Mouse (Mus musculus) liver, adult 2 months (tissue): ENCODE measurements at regions not wholly inside any gene's neighbourhood (a gene's known extent, or its start where the extent isn't known, plus 50 kb on each side); places are given as distances from the start of the nearest gene placed in this dataset.

Source experiments
- DNase-seq: peaks from one replicate; pipeline ENCODE4 v3.0.0-alpha.2; 2011; ENCODE audit warnings: low read depth, low spot score; ENCODE audit errors: extremely low read depth
- H3K27ac ChIP-seq: fragments of 200-500 bp; replicated peaks from 2 replicates; pipeline ENCODE4 v1.5.1; 2012; ENCODE audit warnings: low read depth, mild to moderate bottlenecking, control low read depth, inconsistent platforms, low read length; ENCODE audit not compliant: insufficient read depth
- H3K27me3 ChIP-seq: fragments of 200-500 bp; 2 replicates; pipeline ENCODE4 v1.6.1; 2012; ENCODE audit warnings: mild to moderate bottlenecking, moderate library complexity, low read length, inconsistent platforms; ENCODE audit not compliant: control insufficient read depth, insufficient read depth
- H3K36me3 ChIP-seq: fragments of 200-500 bp; 2 replicates; pipeline ENCODE4 v1.6.1; 2012; ENCODE audit warnings: low read length, inconsistent platforms; ENCODE audit not compliant: control insufficient read depth, insufficient read depth
- H3K4me1 ChIP-seq: fragments of 200-500 bp; 2 replicates; pipeline ENCODE4 v1.6.1; 2011; ENCODE audit warnings: low read length; ENCODE audit not compliant: control insufficient read depth, insufficient read depth
- H3K4me3 ChIP-seq: fragments of 200-500 bp; 2 replicates; pipeline ENCODE4 v1.5.1; 2011; ENCODE audit warnings: low read depth, mild to moderate bottlenecking, control low read depth, low read length, moderate library complexity; ENCODE audit not compliant: insufficient read depth
- H3K79me2 ChIP-seq: fragments of 200-500 bp; 2 replicates; pipeline ENCODE4 v1.6.1; 2012; ENCODE audit warnings: inconsistent platforms, mild to moderate bottlenecking, low read length, moderate library complexity; ENCODE audit not compliant: control insufficient read depth, insufficient read depth
- H3K9ac ChIP-seq: fragments of 200-500 bp; 2 replicates; pipeline ENCODE4 v1.6.1; 2012; ENCODE audit warnings: low read depth, mild to moderate bottlenecking, control low read depth, inconsistent platforms, low read length
- CTCF ChIP-seq: fragments of 200-500 bp; IDR thresholded peaks from 2 replicates; pipeline ENCODE4 v1.5.1; 2011; ENCODE audit warnings: low read depth, low read length, control low read depth
- POLR2A ChIP-seq: fragments of 200-500 bp; IDR thresholded peaks from 2 replicates; pipeline ENCODE4 v1.6.1; 2011; ENCODE audit warnings: low read length, control low read depth; ENCODE audit not compliant: insufficient read depth; ENCODE audit errors: extremely low read depth
- WGBS: fragments of 180-500 bp; shearing (Covaris S2); methylation state at CpG from one replicate; pipeline ENCODE4 v1.1.7; 2018; 5-methylcytosine and 5-hydroxymethylcytosine counted together

DNA sequence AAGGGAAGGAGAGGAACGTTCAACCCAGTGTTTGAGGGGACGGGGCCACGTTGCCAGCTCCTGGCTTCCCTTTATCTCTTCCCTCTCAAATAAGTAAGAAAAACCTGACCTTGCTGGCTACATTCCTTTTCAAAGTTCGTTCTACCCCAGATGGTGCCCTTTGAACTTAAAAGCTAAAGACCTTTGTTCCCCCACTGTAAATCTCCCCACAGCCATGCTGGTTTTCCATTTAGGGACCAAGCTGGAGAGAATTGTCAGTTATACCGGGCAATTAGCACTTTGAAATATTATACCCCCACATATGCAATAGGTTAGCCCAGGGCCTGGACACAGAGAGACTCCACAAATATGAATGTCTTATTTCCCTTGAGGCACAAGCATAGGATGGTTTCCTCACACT lies 214.5 kb upstream of the Gpc5 start:
- Histone ChIP-seq H3K27ac (no peak overlapping the region), H3K4me1 (peaks cover 3% of the 10 kb centered on the region; the same call in 1 of the 2 replicates), H3K4me3 (no peak overlapping the region), H3K27me3 (no peaks in the 10 kb centered on the region), H3K79me2 (no peaks in the 10 kb centered on the region), H3K36me3 (no peaks in the 10 kb centered on the region), H3K9ac (no peak overlapping the region)
- DNase-seq, result peak; percentile 39
- no peak for TF ChIP-seq CTCF
- no peak for TF ChIP-seq POLR2A
- WGBS, result 25% methylated on average over 5 of the region's 5 CpGs

DNA sequence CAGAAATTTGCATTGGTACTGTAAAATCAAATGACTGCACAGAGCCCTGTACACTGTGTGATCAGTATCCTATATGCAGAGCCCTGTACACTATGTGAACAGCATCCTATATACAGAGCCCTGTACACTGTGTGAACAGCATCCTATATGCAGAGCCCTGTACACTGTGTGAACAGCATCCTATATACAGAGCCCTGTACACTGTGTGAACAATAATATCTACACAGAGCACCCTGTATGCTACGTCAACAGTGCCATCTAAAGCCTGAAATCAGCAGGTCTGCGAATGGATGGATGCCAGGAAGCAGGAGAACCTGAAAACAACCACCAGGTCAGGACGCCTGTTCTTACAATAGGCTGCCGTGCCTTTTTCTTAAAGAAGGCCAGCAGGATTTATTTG lies 211.7 kb upstream of the Gpc5 start:
- no peak for DNase-seq
- TF ChIP-seq CTCF (peak; percentile 1; the same call in 1 of the 2 replicates), POLR2A (no peak)
- Histone ChIP-seq H3K27me3 (no peaks in the 10 kb centered on the region), H3K27ac (no peak overlapping the region), H3K9ac (no peak overlapping the region), H3K36me3 (no peaks in the 10 kb centered on the region), H3K4me1 (peaks cover 3% of the 10 kb centered on the region; the same call in 1 of the 2 replicates), H3K79me2 (no peaks in the 10 kb centered on the region), H3K4me3 (no peak overlapping the region)
- WGBS, result 63% methylated on average over 4 of the region's 4 CpGs

DNA sequence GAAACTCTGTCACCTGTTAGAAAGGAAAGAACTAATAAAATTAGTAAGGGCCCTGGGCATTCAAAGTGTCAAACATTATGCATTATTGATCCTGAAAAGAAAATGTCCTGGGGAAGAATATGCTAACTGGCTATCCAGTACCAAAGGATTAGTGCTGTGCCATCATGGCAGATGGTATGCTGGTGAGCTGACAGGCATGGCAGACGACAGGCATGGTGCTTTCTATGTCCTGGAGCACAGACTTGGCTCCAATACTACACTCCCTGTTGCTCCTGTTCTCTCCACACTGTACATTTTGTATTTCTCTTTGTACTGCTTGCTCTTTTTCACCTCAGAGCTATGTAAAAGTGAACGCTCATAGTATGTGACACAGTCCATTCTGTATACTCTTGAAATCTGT lies 187.9 kb upstream of the Gpc5 start:
- WGBS, result 87% methylated on average over 2 of the region's 2 CpGs
- no peaks in the 10 kb centered on the region for H3K4me1 ChIP-seq
- no peaks in the 10 kb centered on the region for H3K79me2 ChIP-seq
- H3K4me3 ChIP-seq, result no peak overlapping the region
- H3K9ac ChIP-seq, result no peak overlapping the region
- H3K27ac ChIP-seq, result no peak overlapping the region
- H3K36me3 ChIP-seq, result no peaks in the 10 kb centered on the region
- no peak for DNase-seq
- no peaks in the 10 kb centered on the region for H3K27me3 ChIP-seq
- TF ChIP-seq CTCF (no peak), POLR2A (no peak)

DNA sequence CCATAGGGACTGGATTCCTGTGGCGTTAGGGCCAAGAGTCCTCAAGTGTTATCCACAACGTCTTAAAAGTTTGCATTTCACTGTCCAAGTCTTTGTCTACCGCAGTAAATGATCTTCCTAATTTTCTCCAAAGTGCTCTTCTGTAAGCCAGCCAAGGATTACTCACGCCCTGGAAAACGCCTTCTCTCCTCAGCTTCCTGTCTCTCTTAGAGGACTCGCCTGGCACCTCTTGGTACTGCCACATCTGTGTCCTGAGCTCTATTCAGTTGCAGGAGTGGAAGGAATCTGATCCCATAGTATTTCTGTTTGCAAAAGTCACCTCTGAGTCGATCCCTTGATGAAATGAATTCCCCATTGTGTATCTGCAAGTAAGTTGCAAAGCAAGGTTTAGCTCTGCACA lies 179.7 kb upstream of the Gpc5 start:
- Histone ChIP-seq H3K27ac (no peak overlapping the region), H3K27me3 (no peaks in the 10 kb centered on the region), H3K36me3 (no peaks in the 10 kb centered on the region), H3K4me1 (no peaks in the 10 kb centered on the region), H3K4me3 (no peak overlapping the region), H3K9ac (no peak overlapping the region), H3K79me2 (no peaks in the 10 kb centered on the region)
- TF ChIP-seq CTCF, result no peak
- no peak for TF ChIP-seq POLR2A
- DNase-seq, result no peak
- WGBS, result 75% methylated on average over 7 of the region's 7 CpGs

DNA sequence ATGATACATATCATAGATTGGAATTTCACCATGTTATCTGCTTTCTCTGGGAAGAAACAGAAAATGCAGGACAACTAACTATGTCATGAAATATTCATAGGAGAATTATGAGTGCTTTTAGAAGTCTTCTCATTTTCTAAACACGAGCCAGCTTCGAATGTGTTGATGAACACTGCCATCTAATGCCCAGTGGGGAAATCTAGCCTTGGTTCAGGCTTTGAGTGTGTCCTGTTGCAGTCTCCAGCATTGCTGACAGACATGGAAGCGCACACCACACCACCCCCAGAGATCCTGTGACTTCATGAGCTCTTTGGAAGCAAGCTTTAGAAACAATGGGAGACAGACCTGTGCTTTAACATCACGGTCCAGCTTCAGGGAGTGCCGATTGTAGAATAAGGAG lies 178.8 kb upstream of the Gpc5 start:
- 28% methylated on average over 5 of the region's 5 CpGs for WGBS
- no peaks in the 10 kb centered on the region for H3K36me3 ChIP-seq
- no peak overlapping the region for H3K4me3 ChIP-seq
- H3K4me1 ChIP-seq, result no peaks in the 10 kb centered on the region
- peak; percentile 45 for TF ChIP-seq CTCF
- no peak for TF ChIP-seq POLR2A
- no peaks in the 10 kb centered on the region for H3K79me2 ChIP-seq
- peak; percentile 52 for DNase-seq
- H3K27me3 ChIP-seq, result no peaks in the 10 kb centered on the region
- no peak overlapping the region for H3K9ac ChIP-seq
- no peak overlapping the region for H3K27ac ChIP-seq

DNA sequence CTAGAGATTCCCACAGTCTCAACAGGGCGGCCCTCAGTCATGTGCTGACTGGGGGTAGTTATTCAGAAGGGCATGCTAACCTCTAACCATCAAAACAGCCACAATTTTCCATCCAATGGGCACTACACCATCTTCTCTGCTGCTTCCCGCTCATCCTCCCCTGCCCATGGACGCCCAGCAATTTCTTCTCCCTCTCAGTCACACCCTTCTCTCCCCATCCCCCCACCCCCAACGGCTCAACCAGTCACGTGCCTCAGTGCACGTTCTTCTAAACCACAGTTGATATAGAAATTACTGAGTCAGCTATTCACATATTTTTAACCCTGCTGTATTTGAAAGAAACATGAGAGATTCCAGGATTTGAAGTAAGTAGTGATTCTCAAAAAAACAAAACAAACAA lies 146.3 kb upstream of the Gpc5 start:
- DNase-seq, result no peak
- Histone ChIP-seq H3K9ac (no peak overlapping the region), H3K79me2 (no peaks in the 10 kb centered on the region), H3K27ac (no peak overlapping the region), H3K4me3 (no peak overlapping the region), H3K36me3 (no peaks in the 10 kb centered on the region), H3K27me3 (no peaks in the 10 kb centered on the region), H3K4me1 (peaks cover 3% of the 10 kb centered on the region; the same call in 1 of the 2 replicates)
- no peak for TF ChIP-seq CTCF
- no peak for TF ChIP-seq POLR2A
- WGBS, result 68% methylated on average over 6 of the region's 6 CpGs
